Mouse (Mus musculus) G1E (cell line): ENCODE data around the gene Spats2.

Experiments
- CTCF ChIP-seq: IDR thresholded peaks from 2 replicates; pipeline ENCODE4 v1.5.1; 2012; ENCODE audit warnings: low read depth, low read length, inconsistent platforms, mixed read lengths
- GATA1 ChIP-seq: IDR thresholded peaks from 2 replicates; pipeline ENCODE4 v1.6.1; 2012; ENCODE audit warnings: borderline replicate concordance, low read length, inconsistent platforms, mixed read lengths
- GATA2 ChIP-seq: IDR thresholded peaks from 2 replicates; pipeline ENCODE4 v1.6.1; 2012; ENCODE audit warnings: low read depth, low read length, inconsistent platforms, borderline replicate concordance
- POLR2AphosphoS5 ChIP-seq: IDR thresholded peaks from 2 replicates; pipeline ENCODE4 v1.6.1; 2012; ENCODE audit warnings: low read depth, low read length, inconsistent platforms; ENCODE audit not compliant: insufficient replicate concordance

- TF ChIP-seq CTCF (no peak), POLR2AphosphoS5 (no peak), GATA1 (no peak), GATA2 (no peak)
Observed at GRCm38 (mm10) chr15:99252381-99253174, 126.9 kb downstream of the Spats2 start.
